Mouse (Mus musculus) cerebellum, postnatal 36 days (tissue): ENCODE measurements around the gene Gabpb1.
"Not testable (repeated sequence)": the region's sequence is repeated elsewhere in the genome, so short reads cannot be mapped to it uniquely, and the experiment has no call there.

Experiments used
- DNase-seq, 2 experiments: peaks; one replicate each; pipeline ENCODE4 v3.0.0; 2021 to 2022; ENCODE audit warnings: mixed read lengths in 2 of 2

The Gabpb1 gene

DNA sequence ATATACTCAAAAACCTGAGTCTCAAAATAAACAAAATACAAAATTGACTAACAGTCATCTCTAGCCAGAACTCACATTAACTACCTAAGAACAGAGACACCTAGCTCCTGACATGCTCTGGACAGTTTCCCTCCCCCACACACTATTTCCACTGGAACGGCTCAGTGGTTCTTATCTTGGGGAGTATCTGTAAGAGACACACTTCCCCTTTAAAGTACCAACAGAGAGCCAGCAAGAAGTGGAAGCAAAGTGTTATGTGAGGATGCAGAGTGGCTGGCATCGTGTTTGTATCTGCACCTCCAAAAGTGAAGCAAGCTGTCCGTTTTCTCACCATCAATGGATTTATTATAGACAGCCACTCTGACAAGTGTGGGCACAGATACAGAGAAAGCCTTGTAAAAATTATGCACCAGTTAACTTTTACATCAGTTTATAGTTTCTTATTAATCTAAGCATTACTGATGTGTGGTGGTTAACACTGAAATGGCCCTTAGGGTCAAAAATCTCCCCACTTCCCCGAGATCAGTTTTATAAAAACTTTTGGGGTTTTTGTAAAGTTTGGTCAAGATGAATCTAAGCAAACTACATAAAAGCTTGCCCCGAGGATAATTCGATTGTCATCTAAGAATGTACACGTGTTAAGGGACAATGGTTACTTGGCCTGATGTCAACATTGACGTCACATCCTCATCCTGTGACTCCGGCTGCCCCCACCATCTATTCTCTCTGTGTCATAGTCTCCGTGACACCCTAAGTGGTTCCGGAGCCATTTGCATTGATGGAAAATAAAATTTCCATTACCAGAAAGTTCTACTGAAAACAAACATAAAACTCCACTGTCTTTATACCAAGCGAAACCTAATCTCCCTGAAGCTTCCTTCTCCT, 40.0 kb downstream of the Gabpb1 start:
- DNase-seq: no peak

DNA sequence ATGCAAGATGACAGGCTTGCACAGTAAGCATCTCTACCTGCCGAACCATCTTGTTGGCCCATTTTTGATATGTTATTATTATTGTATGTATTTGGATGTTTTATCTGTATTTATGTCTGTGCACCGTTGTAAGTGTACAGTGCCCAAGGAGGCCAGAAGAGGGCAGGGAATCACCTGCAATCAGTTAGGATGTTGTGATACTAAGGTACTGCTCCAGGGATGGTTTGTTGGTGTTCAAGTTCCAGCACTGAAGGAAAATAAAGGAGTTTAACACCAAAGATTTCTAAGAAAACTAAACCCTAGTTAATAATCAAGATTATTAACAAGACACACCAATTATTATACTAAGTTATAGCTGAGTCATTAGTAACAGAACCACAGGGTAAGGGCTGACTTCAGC, 43.0 kb downstream of the Gabpb1 start:
- DNase-seq: no peak

DNA sequence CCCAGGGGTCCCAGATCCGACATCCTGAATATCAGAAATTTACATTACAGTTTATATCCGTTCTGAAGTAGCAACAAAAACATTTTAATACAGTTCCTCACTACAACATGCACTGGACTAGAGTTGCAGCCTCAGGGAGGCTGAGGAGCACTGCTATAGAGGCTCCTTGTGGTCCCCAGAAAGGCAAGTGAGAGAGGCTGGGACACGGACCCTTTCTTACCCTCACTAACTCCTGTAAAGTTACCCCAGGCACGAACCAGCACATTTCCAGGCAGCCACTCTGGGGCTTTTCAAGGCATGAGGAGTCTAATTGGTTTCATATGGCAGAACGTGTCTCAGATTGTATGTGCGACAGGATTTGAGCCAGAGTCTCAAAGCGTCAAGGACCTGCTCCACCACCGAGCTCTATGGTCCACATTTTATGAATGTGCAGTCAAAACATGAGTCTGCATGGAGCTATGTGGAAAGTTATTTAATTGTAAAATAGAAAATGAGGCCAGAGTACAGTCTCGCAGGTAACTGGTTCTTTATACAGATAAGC, 47.6 kb downstream of the Gabpb1 start:
- no peak for DNase-seq

DNA sequence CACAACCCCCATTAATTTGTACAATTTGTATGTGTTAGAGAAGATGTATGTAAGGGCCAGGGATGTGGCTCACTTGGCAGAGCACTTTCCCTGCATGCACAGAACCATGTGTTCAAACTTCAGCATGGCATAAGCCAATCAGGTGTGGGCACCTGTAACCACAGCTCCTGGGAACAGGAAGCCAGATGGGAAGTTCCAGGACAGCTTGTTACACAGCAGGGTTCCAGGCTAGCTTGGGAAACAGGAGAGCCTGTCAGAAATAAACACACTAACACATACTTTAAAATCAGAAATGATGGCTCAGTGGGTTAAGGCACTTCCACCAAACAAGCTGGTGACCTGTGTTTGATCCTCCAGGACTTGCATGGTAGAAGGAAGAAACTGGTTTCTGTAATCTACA, 53.0 kb downstream of the Gabpb1 start:
- peak; percentile 83 to 84 for DNase-seq

DNA sequence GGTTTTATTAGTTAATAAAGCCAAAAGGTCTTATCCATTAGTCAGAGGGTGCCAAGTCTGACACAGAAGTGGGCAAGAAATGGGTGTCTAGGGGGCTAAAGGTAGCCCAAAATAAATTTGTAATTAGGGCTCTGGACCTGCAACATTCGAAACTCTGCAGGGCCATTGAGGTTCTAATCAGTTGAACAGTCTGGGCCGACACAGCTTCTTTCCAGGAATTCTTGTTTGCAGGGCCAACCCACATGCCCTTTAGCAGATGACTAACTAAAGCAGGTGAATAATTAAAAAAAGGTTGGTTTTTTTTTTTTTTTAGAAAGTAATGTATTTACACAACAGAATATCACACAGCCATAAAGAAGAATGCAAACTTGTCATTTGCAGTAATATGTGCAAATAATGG, 53.7 kb downstream of the Gabpb1 start:
- no peak for DNase-seq

DNA sequence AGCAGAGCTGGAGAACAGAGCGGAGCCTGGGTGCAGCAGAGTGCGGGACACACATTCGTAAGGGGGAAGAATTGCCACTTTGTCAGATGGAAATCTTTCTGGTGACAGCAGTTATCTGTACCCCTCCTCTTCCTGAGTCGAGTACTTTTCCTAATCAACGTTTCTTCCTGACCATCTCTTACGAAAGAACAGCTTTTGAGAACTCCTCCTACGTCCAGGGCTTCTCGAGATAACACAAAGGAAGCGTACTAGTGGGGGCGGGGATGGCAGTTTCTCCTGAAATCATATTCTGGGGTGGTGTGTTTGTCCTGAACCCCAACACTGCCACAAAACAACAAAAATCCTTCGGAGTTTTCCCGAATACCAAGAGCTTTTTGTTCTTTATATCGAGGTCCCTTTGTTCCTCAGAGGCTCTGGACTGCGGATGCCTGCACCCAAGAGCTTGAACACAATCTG, 56.9 kb downstream of the Gabpb1 start, which contains the start of gene Hdc:
Gene Hdc, minus strand, starts transcription at position 51 of the 456 bp plus-strand sequence.
- DNase-seq: no peak

DNA sequence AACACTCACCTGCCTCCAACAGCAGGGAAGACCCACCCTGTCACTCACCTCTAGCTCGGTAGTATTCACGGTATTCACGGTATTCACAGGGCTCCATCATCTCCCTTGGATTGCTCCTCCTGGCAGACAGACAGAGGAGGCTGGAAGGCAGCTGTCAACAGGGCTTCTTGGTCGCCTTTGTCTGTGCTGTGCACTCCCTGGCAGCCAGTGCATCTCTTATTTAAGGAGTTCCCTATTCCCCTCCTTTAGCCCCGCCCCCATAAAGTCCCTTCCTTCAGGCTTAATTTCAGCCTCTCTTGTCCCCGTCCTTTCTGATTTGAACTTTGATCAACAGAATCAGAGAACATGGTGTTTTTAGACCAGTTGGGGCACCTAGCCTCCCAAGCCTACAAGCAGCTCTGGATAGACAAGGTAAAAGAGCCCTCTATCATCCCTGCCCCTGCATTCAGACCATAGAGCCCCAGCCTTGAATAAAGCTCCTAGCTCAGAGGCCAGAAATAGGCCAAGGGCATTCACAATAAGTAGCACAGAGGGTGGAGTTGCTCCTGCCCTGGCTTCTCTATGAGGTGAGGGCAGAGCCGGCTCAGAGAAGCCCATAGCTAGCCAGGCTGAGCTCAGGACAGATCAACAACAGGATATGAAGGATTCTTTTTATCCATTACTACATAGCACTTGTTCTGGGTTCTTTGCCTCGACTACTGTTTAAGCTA, 57.5 kb downstream of the Gabpb1 start:
- no peak for DNase-seq

DNA sequence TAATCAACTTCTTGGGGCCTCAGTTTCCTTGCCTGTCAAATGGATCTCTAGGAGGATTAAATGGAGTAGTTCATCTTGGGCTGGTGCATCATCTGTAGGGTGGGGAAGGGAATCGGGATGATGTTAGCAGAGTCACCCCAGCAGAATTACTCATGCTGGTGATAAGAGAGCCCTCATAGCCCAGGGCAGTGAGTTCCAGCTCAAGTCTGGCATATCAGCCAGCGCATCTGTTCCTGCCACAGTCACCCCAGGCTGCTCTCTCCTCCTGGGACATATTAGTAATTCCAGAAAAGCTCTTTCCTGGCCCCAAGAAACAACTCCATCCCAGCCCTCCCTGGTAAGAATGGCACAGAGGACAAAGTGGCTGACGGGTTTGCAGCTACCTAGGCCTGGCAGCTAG, 60.8 kb downstream of the Gabpb1 start:
- DNase-seq: no peak

DNA sequence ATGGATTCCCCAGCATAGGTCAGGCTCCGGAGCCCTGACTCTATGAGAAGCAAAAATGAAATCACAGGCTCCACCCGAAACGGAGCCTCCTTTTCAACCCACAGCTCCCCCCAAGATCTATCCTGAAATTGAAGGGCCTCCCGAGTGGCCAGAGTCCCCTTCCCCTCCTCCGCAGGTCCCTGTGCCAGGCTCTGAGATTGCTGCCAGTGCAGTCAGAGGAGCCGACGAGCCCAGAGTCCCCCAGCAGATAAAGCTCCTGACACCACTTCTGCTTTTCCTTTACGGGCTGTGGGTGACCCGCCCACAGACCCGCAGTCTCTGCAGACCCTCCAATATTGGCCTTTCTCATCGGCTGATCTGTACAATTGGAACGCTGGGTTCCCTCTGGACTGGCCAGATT, 66.5 kb downstream of the Gabpb1 start:
- not testable (repeated sequence) for DNase-seq

DNA sequence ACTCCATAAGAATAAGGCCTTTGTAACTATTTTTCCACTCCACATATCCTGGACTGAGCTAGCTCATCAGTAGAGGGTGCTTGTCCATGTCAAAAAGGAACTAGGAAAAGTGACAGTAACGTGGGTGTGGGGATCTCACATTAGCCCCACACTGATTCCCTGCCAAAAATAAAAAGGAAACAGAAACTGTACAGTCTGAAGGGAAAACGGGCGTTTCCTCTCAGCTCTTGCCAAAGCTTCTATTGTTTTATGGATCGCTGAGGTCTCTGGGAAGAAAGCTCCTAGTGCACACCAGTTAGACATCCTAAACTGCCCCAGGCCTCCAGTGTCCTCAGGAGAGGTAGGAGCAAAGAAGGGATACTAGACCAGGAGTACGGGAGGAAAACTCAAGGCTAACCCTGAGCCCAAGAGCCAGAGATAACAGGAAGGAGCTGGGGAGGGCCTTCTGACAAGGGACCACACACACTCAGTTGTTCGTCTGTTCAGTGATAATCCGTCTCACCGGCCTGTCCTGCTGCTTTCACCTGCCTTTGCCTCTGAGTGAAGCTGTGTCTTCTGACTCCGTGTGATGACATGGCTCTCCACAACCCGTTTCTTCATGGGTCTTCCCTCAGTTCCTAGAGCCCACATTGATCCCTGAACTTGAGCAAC, 68.5 kb downstream of the Gabpb1 start:
- no peak for DNase-seq

DNA sequence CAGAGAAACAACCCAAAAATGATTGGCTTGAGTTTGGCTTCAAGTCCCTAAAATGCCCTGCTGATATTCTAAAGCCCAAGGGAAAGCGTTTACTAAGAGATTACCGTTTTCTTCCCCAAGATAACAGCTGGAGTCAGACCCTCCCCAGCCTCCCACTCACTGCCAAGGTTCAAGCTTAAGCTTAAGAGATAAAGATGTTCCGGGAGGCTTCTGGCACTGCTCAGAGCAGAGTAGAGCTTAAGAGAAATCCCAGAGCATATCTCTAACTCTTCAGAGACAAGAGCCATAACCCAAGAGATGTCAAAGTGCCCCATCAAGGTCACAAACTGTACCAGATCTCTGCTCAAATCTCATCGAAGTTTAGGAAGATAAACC, 69.5 kb downstream of the Gabpb1 start:
- no peak for DNase-seq

DNA sequence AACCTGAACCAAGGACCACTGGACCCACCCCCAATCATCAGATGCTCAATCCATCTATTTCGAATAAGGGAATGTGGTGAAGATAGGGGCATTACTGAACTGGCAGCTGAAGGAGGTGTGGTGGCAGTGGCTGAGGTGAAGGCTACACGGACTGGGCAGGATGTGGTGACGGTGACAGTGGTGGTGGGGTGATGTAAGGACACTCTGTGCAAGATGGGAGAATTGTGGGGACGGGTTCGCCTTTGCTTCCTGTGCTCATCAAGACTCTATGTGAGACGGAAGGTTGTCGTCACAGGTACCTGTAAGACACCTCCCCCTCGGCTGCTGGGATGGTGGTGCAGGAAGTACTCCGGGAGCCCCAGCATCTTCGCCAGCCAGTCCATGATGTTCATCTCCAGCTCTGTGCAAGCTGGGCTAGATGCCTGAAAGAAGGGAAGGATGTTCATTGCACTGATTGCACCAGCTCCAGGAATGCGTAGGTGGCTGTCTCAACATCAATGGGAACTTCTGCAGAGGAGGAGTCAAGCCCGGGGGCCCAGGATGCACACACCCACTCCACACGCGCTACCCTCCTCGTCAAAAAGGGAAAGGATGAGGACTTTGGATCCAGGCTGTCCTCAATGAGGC, 70.0 kb downstream of the Gabpb1 start:
- DNase-seq: no peak

DNA sequence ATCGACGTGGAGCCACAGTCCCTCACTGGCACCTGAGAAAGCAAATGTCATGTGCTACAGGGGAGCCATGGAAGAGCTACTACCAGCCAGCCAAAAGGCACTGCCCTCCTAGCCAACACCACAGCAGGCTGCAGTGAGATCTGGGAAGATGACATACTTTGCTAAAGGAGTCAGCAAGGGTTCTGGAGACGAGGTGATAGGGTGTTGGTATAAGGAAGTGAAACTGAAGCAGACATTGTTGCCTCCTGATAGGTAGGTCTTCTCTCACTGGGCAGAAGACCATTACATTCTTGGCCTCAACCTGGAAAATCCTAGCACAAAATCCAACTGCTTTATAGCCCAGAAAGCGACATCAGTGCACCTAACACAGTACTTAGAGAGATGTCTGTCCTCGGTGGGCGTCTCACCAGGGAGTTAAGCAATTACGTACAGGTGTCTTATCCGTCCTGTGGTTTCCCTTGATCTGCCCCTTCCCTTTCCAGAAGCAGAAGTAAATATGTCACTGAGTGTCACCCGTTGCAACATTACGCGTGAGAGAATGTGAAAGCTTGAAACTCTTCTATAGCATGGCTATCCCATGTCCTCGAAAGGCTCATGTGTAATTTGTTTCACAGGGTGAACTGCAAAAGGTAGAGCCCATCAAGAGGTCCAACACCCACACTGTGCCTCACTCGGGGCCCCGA, 74.1 kb downstream of the Gabpb1 start:
- no peak for DNase-seq

DNA sequence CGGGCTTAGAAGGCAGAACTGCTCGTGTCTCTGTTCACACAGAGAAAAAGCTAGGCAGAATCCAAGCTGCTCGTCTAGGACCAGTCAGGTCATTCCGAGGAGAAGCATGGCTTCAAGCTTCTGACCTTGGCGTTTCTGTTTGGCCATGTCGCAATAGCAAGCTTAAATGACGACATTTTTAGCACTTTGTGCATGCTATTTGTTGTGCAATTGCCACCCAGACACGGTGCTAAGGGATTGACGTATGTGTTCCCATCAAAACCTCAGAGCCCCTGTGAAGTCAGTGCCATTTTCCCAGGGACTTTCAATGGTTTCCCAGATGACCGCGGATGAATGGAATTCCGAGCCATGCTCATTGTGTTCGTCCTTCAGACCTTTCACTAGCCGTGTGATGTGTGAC, 75.6 kb downstream of the Gabpb1 start:
- DNase-seq: no peak

DNA sequence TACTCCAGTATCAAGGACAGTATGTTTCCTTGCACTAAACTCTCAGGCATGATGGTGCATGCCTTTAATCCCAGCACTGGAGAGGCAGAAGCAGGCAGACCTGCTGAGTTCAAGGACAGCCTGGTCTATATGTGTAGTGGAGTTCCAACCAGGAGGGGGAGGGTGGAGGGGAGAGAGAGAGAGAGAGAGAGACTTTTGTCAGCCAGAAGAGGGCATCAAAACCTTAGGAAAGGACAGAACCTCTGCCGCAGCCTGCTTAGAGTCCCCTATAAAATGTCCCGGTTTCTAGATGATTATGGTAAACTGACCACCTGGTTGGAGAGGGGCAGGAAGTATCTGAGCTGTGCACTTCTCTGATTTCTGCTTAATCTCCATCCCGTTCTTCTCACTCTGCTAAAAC, 77.1 kb downstream of the Gabpb1 start:
- no peak for DNase-seq

DNA sequence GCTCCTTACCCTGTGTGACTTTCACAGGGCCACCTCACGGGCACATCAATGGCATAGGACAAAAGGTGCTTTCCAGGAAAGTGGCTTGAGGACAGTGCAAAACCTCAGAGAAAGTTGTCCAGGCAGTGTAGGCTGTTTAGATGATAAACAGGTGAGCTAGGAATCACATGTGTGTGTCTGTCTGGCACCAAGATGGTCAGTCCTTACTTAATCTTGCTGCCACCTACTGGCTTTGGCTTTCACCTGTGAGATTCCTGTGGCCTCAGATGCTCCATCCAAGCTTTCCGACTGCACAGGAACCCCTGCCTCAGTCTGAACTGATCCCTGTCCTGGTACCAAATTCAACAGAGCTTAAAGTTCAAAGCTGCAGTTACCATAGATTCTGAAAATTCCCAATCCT, 77.8 kb downstream of the Gabpb1 start:
- no peak for DNase-seq

DNA sequence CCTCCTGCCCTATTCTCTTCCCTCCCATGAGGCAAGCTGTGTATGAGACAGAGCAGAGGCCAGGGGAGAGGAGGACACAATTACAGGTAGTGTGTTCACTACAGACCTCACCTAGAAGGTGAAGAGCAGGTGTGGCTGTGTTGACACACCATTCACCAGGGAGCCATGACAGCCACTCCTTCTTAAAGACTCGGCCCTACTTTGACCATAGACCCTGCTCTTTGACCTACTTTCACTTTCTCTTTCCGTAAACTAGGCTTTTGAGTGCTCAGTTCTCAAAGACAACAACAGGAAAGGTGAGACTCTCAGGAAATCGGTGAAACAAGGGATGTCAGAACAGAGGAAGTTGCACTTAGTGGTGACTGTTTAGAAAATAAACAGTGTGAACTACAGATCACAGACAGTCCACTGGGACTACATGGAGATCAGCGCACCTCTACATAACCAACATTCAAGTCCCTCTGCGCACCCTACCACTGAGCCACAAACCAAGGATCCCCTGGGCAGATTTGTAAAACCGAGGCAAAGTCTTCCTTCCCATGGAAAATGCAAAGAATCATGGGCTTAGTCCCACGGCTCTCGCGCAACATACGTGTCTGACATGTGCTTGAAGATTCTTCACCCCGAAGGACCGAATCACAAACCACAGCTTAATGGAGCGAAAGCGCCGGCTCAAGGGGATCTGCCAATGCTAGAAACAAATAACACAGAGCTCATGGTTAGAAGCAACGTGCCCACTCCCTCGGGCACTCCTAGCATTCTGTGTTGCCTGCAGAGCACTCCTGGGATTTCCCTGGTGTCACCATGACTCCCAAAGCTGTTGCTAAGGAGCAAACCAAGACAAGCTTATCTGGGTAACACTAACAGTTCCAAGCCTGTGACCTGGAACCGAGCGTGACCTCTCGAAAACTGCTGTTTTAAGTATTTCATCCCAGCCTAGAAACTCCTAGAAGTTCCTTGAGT, 78.6 kb downstream of the Gabpb1 start:
- no peak for DNase-seq

DNA sequence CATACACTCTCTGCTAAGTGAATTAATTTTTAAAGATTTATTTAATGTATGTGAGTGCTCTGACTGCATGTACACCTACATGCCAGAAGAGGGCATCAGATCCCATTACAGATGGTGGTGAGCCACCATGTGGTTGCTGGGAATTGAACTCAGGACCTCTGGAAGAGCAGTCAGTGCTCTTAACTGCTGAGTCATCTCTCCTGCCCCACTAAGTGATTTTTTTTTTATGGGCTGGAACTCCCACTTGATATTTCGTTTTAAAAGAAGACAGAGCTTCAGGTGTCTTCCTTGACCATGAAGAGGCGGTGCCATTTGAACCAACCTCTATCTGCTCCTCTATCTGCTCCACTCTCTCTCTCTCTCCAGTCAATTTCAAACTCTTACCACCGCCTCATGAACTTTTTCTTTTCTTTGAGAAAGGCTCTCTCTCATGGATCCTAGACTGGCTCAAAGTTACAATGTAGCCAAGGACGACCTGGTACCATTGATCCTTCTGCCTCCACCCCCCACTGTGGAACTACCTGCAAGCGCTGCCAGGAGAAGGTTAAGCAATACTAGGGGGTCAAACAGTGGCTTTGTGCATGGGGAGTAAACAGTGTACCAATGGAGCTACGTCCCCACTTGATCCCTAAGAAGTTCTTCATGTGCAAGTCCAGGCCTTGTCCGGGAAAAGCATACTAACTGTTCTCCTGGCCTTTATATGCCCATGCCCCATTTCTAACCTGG, 79.6 kb downstream of the Gabpb1 start:
- DNase-seq: no peak

DNA sequence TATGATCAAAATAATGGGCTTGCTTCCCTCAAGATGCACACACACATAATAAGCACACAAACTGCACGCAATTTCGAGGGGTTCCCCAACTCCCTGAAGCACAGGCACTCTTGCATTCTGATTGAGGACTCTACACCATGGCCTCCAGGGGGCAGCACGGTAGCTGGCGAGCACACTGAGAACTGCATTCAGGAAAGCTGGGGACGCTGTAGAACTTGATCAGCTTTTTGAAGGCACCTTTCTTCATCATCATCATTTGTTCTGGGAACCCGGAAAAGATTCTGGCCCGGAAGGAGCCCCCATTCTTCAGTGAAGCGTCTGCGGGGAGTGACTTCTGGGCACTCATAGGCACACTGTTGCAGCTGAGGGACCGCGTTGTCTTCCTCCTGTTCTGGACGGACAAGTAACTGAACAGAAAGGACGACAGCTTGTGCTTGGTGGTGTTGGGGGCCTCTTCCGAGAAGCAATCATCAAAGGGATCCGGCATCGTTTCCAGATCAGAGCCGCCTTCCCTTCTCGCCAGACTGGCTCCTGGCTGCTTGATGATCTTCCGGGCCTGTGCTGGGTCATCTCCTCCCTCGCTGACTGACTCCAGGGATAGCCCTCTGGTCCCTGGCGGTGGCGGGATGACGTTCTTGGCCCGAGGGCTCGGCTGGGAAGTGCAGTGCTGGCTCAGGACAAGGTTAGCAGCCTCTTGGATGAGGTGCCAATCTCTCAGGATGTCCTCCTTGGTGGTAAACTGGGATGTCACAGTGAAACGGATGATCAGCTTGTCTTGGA, 82.1 kb downstream of the Gabpb1 start:
- DNase-seq: peak; percentile 71 to 79
